Mouse (Mus musculus) testis, postnatal 10 days (tissue): Measurements from ENCODE around the gene Vwc2l.
A peak's percentile ranks its signal among the peaks of the same experiment; 100 is the strongest.

Experiments
- DNase-seq: peaks from one replicate; pipeline ENCODE4 v3.0.0; 2021; ENCODE audit warnings: low spot score

Gene Vwc2l

GRCm38 (mm10) chr1:70725655-70726066, at the start of gene Vwc2l:
TSS of gene Vwc2l (plus strand) at chr1:70725715.
- DNase-seq = peak; percentile 85

- no peak for DNase-seq
Observed at GRCm38 (mm10) chr1:70692529-70692928, 33.0 kb upstream of the Vwc2l start.

GRCm38 (mm10) chr1:70700270-70700669, 25.2 kb upstream of the Vwc2l start:
- no peak for DNase-seq

- no peak for DNase-seq
Observed at GRCm38 (mm10) chr1:70703934-70704333, 21.6 kb upstream of the Vwc2l start.

- DNase-seq = no peak
Observed at GRCm38 (mm10) chr1:70705821-70706220, 19.7 kb upstream of the Vwc2l start.

- no peak for DNase-seq
Observed at GRCm38 (mm10) chr1:70725045-70725444, 470 bp upstream of the Vwc2l start.

GRCm38 (mm10) chr1:70787146-70787545, 61.6 kb downstream of the Vwc2l start:
- no peak for DNase-seq

- DNase-seq = no peak
Observed at GRCm38 (mm10) chr1:70791636-70792035, 66.1 kb downstream of the Vwc2l start.

- no peak for DNase-seq
Observed at GRCm38 (mm10) chr1:70795094-70795493, 69.6 kb downstream of the Vwc2l start.

GRCm38 (mm10) chr1:70803401-70803800, 77.9 kb downstream of the Vwc2l start:
- DNase-seq = no peak

GRCm38 (mm10) chr1:70823111-70823510, 97.6 kb downstream of the Vwc2l start:
- no peak for DNase-seq

GRCm38 (mm10) chr1:70833262-70833661, 107.7 kb downstream of the Vwc2l start:
- DNase-seq = no peak

GRCm38 (mm10) chr1:70842222-70842621, 116.7 kb downstream of the Vwc2l start:
- no peak for DNase-seq

- DNase-seq = no peak
Observed at GRCm38 (mm10) chr1:70845276-70845675, 119.8 kb downstream of the Vwc2l start.

- DNase-seq = no peak
Observed at GRCm38 (mm10) chr1:70851633-70852390, 126.3 kb downstream of the Vwc2l start.

GRCm38 (mm10) chr1:70853446-70853845, 127.9 kb downstream of the Vwc2l start:
- no peak for DNase-seq

- no peak for DNase-seq
Observed at GRCm38 (mm10) chr1:70855912-70856311, 130.4 kb downstream of the Vwc2l start.

- DNase-seq = no peak
Observed at GRCm38 (mm10) chr1:70861672-70862071, 136.2 kb downstream of the Vwc2l start.

- peak; percentile 40 for DNase-seq
Observed at GRCm38 (mm10) chr1:70866137-70866536, 140.6 kb downstream of the Vwc2l start.

- no peak for DNase-seq
Observed at GRCm38 (mm10) chr1:70880496-70880895, 155.0 kb downstream of the Vwc2l start.

- DNase-seq = no peak
Observed at GRCm38 (mm10) chr1:70881269-70881668, 155.8 kb downstream of the Vwc2l start.

- no peak for DNase-seq
Observed at GRCm38 (mm10) chr1:70884156-70884555, 158.6 kb downstream of the Vwc2l start.

- DNase-seq = no peak
Observed at GRCm38 (mm10) chr1:70902311-70902710, 176.8 kb downstream of the Vwc2l start.

- no peak for DNase-seq
Observed at GRCm38 (mm10) chr1:70907366-70907765, 181.9 kb downstream of the Vwc2l start.
